Mouse (Mus musculus) heart, embryonic 13.5 days (tissue): ENCODE measurements around the gene Hdac1. TPM values are rescaled to one million over a fixed set of nuclear protein-coding genes. Genes with fewer than 3 reads are reported as not detected.

Source experiments
- ATAC-seq: fragments of 200-750 bp; cut with Nextera tagmentation; 2 replicates; pipeline ENCODE4 v1.8.0; 2017; ENCODE audit warnings: moderate TSS enrichment; ENCODE audit not compliant: insufficient number of reproducible peaks, low FRiP score, low TSS enrichment; ENCODE audit errors: extremely low read depth
- H3K27ac ChIP-seq: fragments of 300-500 bp; sonication (generic); replicated peaks from 2 replicates; pipeline ENCODE4 v1.5.1; 2015; ENCODE audit warnings: moderate library complexity, mild to moderate bottlenecking, inconsistent platforms
- H3K27me3 ChIP-seq: fragments of 300-500 bp; sonication (generic); replicated peaks from 2 replicates; pipeline ENCODE4 v1.6.1; 2015; ENCODE audit warnings: mild to moderate bottlenecking, inconsistent platforms
- H3K36me3 ChIP-seq: fragments of 300-500 bp; sonication (generic); 2 replicates; pipeline ENCODE4 v1.6.1; 2015; ENCODE audit warnings: mild to moderate bottlenecking, inconsistent platforms
- H3K4me1 ChIP-seq: fragments of 300-500 bp; sonication (generic); 2 replicates; pipeline ENCODE4 v1.6.1; 2015; ENCODE audit warnings: inconsistent platforms
- H3K4me2 ChIP-seq: fragments of 300-500 bp; sonication (generic); 2 replicates; pipeline ENCODE4 v1.6.1; 2015; ENCODE audit warnings: inconsistent platforms, mild to moderate bottlenecking, moderate library complexity
- H3K4me3 ChIP-seq: fragments of 300-500 bp; sonication (generic); 2 replicates; pipeline ENCODE4 v1.5.1; 2015; ENCODE audit warnings: moderate library complexity, mild to moderate bottlenecking, inconsistent platforms
- H3K9ac ChIP-seq: fragments of 300-500 bp; sonication (generic); 2 replicates; pipeline ENCODE4 v1.6.1; 2015; ENCODE audit warnings: inconsistent platforms, mild to moderate bottlenecking, moderate library complexity
- H3K9me3 ChIP-seq: fragments of 300-500 bp; sonication (generic); 2 replicates; pipeline ENCODE4 v1.6.1; 2016; ENCODE audit warnings: inconsistent platforms
- WGBS: fragments of 180-500 bp; shearing (Covaris S2); methylation state at CpG from one replicate; pipeline ENCODE4 v1.1.7; 2015; ENCODE audit warnings: mixed read lengths; 5-methylcytosine and 5-hydroxymethylcytosine counted together
- polyA plus RNA-seq: library from polyadenylated mRNA; unstranded; fragments of >200 nt; fragmentation: Nextera tagmentation; extraction: Ambion mirVana; gene quantifications from 2 replicates; pipeline ENCODE4 v1.2.1, GENCODE M21; 2015

Gene Hdac1
- polyA plus RNA-seq, 1 experiment from 2014 or later = 127 TPM

DNA sequence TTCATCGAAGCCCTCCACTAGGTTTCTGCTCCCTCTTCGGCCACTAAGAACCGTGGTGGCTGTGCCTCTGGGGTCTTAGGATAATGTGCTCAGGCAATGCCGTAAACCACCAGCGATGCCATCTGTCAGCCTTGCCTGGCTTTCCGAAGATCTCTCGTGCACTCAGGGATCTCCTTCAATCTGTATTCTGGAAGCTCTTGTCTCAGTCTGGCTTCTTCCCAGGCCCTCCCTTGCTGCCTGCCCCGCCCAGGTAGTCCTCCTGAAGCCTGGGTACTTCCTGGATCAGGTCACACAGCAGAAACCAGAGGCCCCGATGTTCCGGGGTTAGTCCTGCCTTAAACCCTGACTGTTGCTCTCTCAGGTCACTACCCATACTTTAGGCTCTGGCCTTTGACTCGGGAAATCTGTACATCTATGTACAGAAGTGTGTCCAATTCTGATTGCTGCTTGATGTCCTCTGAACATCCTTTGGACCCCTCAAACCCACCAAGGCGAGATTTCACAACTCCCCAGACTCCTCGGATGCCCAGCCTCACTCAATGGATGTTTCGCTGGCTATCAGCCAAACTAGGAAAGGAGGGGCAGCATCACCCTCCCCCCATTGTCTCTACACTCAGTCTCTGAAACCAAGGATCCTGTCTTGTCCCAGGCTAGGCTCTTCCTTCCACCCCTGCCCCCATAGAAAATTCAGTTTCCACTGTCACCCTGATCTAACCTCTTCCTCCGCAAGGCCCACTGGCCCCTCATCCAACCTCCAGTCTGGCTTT, 33.5 kb downstream of the Hdac1 start:
- Histone ChIP-seq H3K27ac (no peak overlapping the region), H3K27me3 (no peaks in the 10 kb centered on the region), H3K36me3 (no peaks in the 10 kb centered on the region), H3K4me3 (no peak overlapping the region), H3K9ac (0 out of 2 replicates have a peak overlapping the region, but pooled peaks have one; percentile 13), H3K4me1 (peaks cover 51% of the 10 kb centered on the region), H3K9me3 (no peaks in the 10 kb centered on the region), H3K4me2 (no peak overlapping the region)
- WGBS = 63% methylated on average over 15 of the region's 15 CpGs
- ATAC-seq = no peak

DNA sequence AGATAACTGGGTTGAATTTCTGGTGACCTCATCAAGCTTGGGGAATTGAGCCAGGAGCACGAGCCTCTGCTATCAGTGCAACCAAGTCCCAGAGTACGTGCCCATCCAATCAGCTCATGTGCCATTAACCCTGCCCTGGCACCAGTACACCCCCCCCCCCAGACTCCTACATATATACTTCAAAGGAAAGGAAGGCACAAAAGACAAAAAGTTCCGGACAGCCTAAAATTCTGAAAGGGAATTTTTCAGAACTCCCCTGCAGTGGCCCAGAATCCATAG, 34.3 kb downstream of the Hdac1 start:
- Histone ChIP-seq H3K4me3 (no peak overlapping the region), H3K9me3 (no peaks in the 10 kb centered on the region), H3K4me1 (peaks cover 58% of the 10 kb centered on the region), H3K36me3 (no peaks in the 10 kb centered on the region), H3K27me3 (no peaks in the 10 kb centered on the region), H3K4me2 (peak overlapping the region; percentile 9; the same call in 1 of the 2 replicates), H3K9ac (peak overlapping the region; percentile 28), H3K27ac (peak overlapping the region; percentile 53)
- no peak; the same call in 1 of the 2 replicates for ATAC-seq
- 29% methylated on average over 3 of the region's 3 CpGs for WGBS

GRCm38 (mm10) chr4:129507434-129508236, 34.9 kb downstream of the Hdac1 start:
- Histone ChIP-seq H3K27me3 (no peaks in the 10 kb centered on the region), H3K4me1 (peaks cover 59% of the 10 kb centered on the region), H3K9me3 (no peaks in the 10 kb centered on the region), H3K27ac (peak overlapping the region; percentile 36; the same call in 1 of the 2 replicates), H3K9ac (peak overlapping the region; percentile 28; the same call in 1 of the 2 replicates), H3K4me2 (peak overlapping the region; percentile 9; the same call in 1 of the 2 replicates), H3K36me3 (no peaks in the 10 kb centered on the region), H3K4me3 (no peak overlapping the region)
- WGBS = 52% methylated on average over 10 of the region's 10 CpGs
- no peak for ATAC-seq

GRCm38 (mm10) chr4:129505511-129505910, 37.0 kb downstream of the Hdac1 start:
- Histone ChIP-seq H3K9me3 (no peaks in the 10 kb centered on the region), H3K36me3 (no peaks in the 10 kb centered on the region), H3K27me3 (no peaks in the 10 kb centered on the region), H3K9ac (no peak overlapping the region), H3K4me3 (no peak overlapping the region), H3K4me1 (peaks cover 56% of the 10 kb centered on the region), H3K27ac (no peak overlapping the region), H3K4me2 (no peak overlapping the region)
- ATAC-seq = no peak
- WGBS = 80% methylated on average over 3 of the region's 3 CpGs

GRCm38 (mm10) chr4:129502901-129503444, 39.5 kb downstream of the Hdac1 start:
- Histone ChIP-seq H3K4me1 (peaks cover 58% of the 10 kb centered on the region), H3K36me3 (no peaks in the 10 kb centered on the region), H3K27ac (peak overlapping the region; percentile 53), H3K9me3 (no peaks in the 10 kb centered on the region), H3K4me2 (no peak overlapping the region), H3K4me3 (no peak overlapping the region), H3K9ac (peak overlapping the region; percentile 58), H3K27me3 (no peaks in the 10 kb centered on the region)
- WGBS = 58% methylated on average over 11 of the region's 11 CpGs
- no peak for ATAC-seq

GRCm38 (mm10) chr4:129502327-129502888, 40.1 kb downstream of the Hdac1 start:
- peak overlapping the region; percentile 53 for H3K27ac ChIP-seq
- no peak overlapping the region for H3K4me2 ChIP-seq
- H3K36me3 ChIP-seq = no peaks in the 10 kb centered on the region
- no peak for ATAC-seq
- peaks cover 53% of the 10 kb centered on the region for H3K4me1 ChIP-seq
- no peak overlapping the region for H3K4me3 ChIP-seq
- H3K9ac ChIP-seq = peak overlapping the region; percentile 25
- 44% methylated on average over 9 of the region's 9 CpGs for WGBS
- H3K27me3 ChIP-seq = no peaks in the 10 kb centered on the region
- H3K9me3 ChIP-seq = no peaks in the 10 kb centered on the region

GRCm38 (mm10) chr4:129500607-129501566, 41.6 kb downstream of the Hdac1 start:
- H3K27ac ChIP-seq = peak overlapping the region; percentile 96
- H3K4me3 ChIP-seq = peak overlapping the region; percentile 66
- 2% methylated on average over 47 of the region's 49 CpGs for WGBS
- ATAC-seq = peak; percentile 81
- no peaks in the 10 kb centered on the region for H3K9me3 ChIP-seq
- H3K4me1 ChIP-seq = peaks cover 67% of the 10 kb centered on the region
- peak overlapping the region; percentile 81 for H3K4me2 ChIP-seq
- no peaks in the 10 kb centered on the region for H3K36me3 ChIP-seq
- peak overlapping the region; percentile 90 for H3K9ac ChIP-seq
- no peaks in the 10 kb centered on the region for H3K27me3 ChIP-seq

DNA sequence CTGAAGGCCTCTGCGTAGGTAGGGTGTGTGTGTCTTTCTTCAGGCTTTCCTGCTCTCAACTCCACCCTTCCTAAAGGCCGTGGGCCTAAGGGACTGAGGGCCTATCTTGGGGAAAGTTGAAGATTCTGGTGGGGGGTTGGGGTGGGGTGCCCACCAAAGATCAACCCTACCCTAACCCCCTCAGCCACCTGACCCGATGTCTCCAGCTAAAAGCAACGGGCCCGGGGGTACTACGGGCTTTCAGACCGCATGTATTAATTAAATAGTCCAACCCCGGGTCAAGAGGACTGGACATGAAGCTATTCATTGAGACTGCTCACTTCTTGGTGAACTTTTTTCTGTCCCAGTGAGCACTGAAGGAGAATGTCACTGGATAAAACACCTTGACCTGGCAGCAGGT, 42.5 kb downstream of the Hdac1 start:
- H3K9me3 ChIP-seq = no peaks in the 10 kb centered on the region
- peak overlapping the region; percentile 66 for H3K4me3 ChIP-seq
- H3K27me3 ChIP-seq = no peaks in the 10 kb centered on the region
- peaks cover 74% of the 10 kb centered on the region for H3K4me1 ChIP-seq
- H3K36me3 ChIP-seq = no peaks in the 10 kb centered on the region
- H3K27ac ChIP-seq = peak overlapping the region; percentile 96
- H3K4me2 ChIP-seq = peak overlapping the region; percentile 81
- no peak for ATAC-seq
- WGBS = 78% methylated on average over 8 of the region's 8 CpGs
- peak overlapping the region; percentile 90 for H3K9ac ChIP-seq

- Histone ChIP-seq H3K36me3 (no peaks in the 10 kb centered on the region), H3K27ac (peak overlapping the region; percentile 96), H3K4me1 (peaks cover 69% of the 10 kb centered on the region), H3K27me3 (no peaks in the 10 kb centered on the region), H3K4me2 (no peak overlapping the region), H3K4me3 (no peak overlapping the region), H3K9me3 (no peaks in the 10 kb centered on the region), H3K9ac (no peak overlapping the region)
- no peak for ATAC-seq
- WGBS = 13% methylated on average over 3 of the region's 3 CpGs
Measured at GRCm38 (mm10) chr4:129498941-129499340, 43.6 kb downstream of the Hdac1 start.

GRCm38 (mm10) chr4:129496631-129497030, 45.9 kb downstream of the Hdac1 start:
- 27% methylated on average over 6 of the region's 6 CpGs for WGBS
- Histone ChIP-seq H3K27me3 (peaks cover 16% of the 10 kb centered on the region), H3K4me3 (no peak overlapping the region), H3K9ac (no peak overlapping the region; the same call in 1 of the 2 replicates), H3K4me1 (peaks cover 50% of the 10 kb centered on the region), H3K36me3 (no peaks in the 10 kb centered on the region), H3K27ac (peak overlapping the region; percentile 85), H3K4me2 (peak overlapping the region; percentile 0; the same call in 1 of the 2 replicates), H3K9me3 (no peaks in the 10 kb centered on the region)
- ATAC-seq = no peak
